Mouse (Mus musculus) heart, adult 2 months (tissue): ENCODE measurements around the gene Cltb. TPM values are rescaled to one million over a fixed set of nuclear protein-coding genes. Genes with fewer than 3 reads are reported as not detected.
"Not testable (repeated sequence)": the region's sequence is repeated elsewhere in the genome, so short reads cannot be mapped to it uniquely, and the experiment has no call there.

Experiments used
- DNase-seq, 2 experiments: peaks; one replicate each; pipeline ENCODE4 v3.0.0; 2021
- H3K27ac ChIP-seq: fragments of 200-600 bp; 2 replicates; pipeline ENCODE4 v1.8.1; 2022
- H3K27me3 ChIP-seq: fragments of 200-500 bp; 2 replicates; pipeline ENCODE4 v1.6.1; 2012; ENCODE audit warnings: mild to moderate bottlenecking, low read length, inconsistent platforms, mixed read lengths; ENCODE audit not compliant: control insufficient read depth, insufficient read depth
- H3K36me3 ChIP-seq: fragments of 200-500 bp; 2 replicates; pipeline ENCODE4 v1.6.1; 2012; ENCODE audit warnings: low read length, inconsistent platforms; ENCODE audit not compliant: control insufficient read depth, insufficient read depth
- H3K4me1 ChIP-seq: fragments of 200-500 bp; 2 replicates; pipeline ENCODE4 v1.6.1; 2011; ENCODE audit warnings: low read length; ENCODE audit not compliant: control insufficient read depth, insufficient read depth
- H3K4me3 ChIP-seq: fragments of 200-600 bp; 2 replicates; pipeline ENCODE4 v1.8.1; 2022
- H3K79me2 ChIP-seq: fragments of 200-500 bp; replicated peaks from 2 replicates; pipeline ENCODE4 v1.6.1; 2012; ENCODE audit warnings: mild to moderate bottlenecking, inconsistent platforms, low read length, moderate library complexity, mixed read lengths; ENCODE audit not compliant: control insufficient read depth, insufficient read depth
- H3K9ac ChIP-seq: fragments of 200-500 bp; 2 replicates; pipeline ENCODE4 v1.6.1; 2012; ENCODE audit warnings: low read depth, mild to moderate bottlenecking, control low read depth, inconsistent platforms, low read length, mixed read lengths
- CTCF ChIP-seq: fragments of 200-600 bp; IDR thresholded peaks from 2 replicates; pipeline ENCODE4 v1.8.1; 2022; ENCODE audit warnings: antibody characterized with exemption, mild to moderate bottlenecking, moderate library complexity
- EP300 ChIP-seq: fragments of 200-500 bp; IDR thresholded peaks from 2 replicates; pipeline ENCODE4 v1.6.1; 2011; ENCODE audit warnings: low read depth, low read length, control low read depth; ENCODE audit not compliant: insufficient read depth
- POLR2A ChIP-seq: fragments of 200-500 bp; IDR thresholded peaks from 2 replicates; pipeline ENCODE4 v1.6.1; 2011; ENCODE audit warnings: mild to moderate bottlenecking, low read depth, low read length, control low read depth; ENCODE audit not compliant: insufficient read depth
- WGBS: fragments of 180-500 bp; shearing (Covaris S2); methylation state at CpG from one replicate; pipeline ENCODE4 v1.1.7; 2018; 5-methylcytosine and 5-hydroxymethylcytosine counted together
- intact Hi-C: fragments of 180-260 bp; cut with DNase I; formaldehyde crosslinking; loops from one replicate; pipeline ENCODE4 v1.15.1; 2025
- polyA plus RNA-seq: library from polyadenylated mRNA; depleted of rRNA; stranded (reverse); fragments of >200 nt; gene quantifications from 2 replicates; pipeline ENCODE4 v1.2.3, GENCODE M21; 2012
- total RNA-seq, 2 experiments: library from RNA; stranded (reverse); gene quantifications; 2 replicates each; pipeline ENCODE4 v1.2.3; 2021

Gene Cltb
- total and polyA plus RNA-seq, 3 experiments: 64.1 to 105 (median 96.6) TPM

GRCm38 (mm10) chr13:54621960-54622521 lies 10.9 kb upstream of the Cltb start:
- H3K9ac ChIP-seq: peak overlapping the region; percentile 90
- DNase-seq: no peak
- H3K79me2 ChIP-seq: peaks cover 11% of the 10 kb centered on the region
- WGBS: under 1% methylated on average over 27 of the region's 27 CpGs
- TF ChIP-seq POLR2A (no peak), CTCF (no peak), EP300 (no peak)
- H3K4me1 ChIP-seq: peaks cover 5% of the 10 kb centered on the region
- H3K36me3 ChIP-seq: no peaks in the 10 kb centered on the region
- no peaks in the 10 kb centered on the region for H3K27me3 ChIP-seq
- H3K4me3 ChIP-seq: peak overlapping the region; percentile 91
- intact Hi-C loops: loop anchor here (1.0 to 5.0 kb wide), 6 partner anchors 32 to 375 kb away; partner anchors contain the start of genes 4833439L19Rik, Arl10, Higd2a and Nop16
- H3K27ac ChIP-seq: peak overlapping the region; percentile 85

DNA sequence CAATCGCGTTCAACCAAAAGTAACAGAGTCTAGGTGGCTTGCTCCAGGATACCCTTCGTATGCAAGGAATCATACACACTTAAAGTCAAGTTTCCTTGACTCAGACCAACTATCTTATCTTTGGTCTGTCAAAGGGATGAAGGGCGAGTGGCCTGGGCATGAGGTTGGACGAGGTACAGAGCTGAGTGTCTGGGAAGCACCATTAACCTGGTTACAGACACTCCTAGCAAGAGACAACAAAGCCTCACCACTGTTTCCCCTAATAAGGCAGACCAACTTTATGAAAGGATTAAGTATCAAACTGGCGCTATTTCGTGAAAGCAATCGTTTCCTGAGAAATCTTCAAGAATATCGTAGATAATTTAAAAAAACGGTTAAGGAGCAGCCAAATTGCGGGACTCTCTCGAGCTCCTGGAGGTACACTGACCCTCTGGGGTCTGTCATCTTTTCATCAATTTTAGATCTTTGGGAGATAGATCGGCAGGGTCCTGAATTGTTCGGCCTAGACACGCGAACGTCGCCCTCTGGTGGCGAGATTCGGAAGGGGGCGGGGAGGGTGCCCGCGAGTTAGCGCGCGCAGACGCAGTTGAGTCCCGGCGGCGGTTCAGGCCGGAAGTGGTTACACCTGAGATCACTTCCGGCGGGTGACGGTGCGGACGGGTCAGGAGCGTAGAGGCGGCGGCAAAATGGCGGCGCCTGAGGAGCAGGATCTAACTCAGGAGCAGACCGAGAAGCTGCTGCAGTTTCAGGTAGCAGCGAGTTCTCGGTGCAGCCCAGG lies 10.2 kb upstream of the Cltb start, which contains the start of gene Faf2:
Gene Faf2, plus strand, starts transcription at position 630 of the 778 bp plus-strand sequence.
- H3K4me1 ChIP-seq: peaks cover 5% of the 10 kb centered on the region
- intact Hi-C loops: loop anchor here (1.0 to 5.0 kb wide), 6 partner anchors 31 to 374 kb away; partner anchors contain the start of genes 4833439L19Rik, Arl10, Higd2a and Nop16
- 9% methylated on average over 44 of the region's 44 CpGs for WGBS
- peak within 1 kb of the TSS; percentile 85 for H3K27ac ChIP-seq
- peaks cover 8% of the 10 kb centered on the region; the same call in 1 of the 2 replicates for H3K79me2 ChIP-seq
- no peaks in the 10 kb centered on the region for H3K36me3 ChIP-seq
- DNase-seq: peak; percentile 97 to 99
- H3K9ac ChIP-seq: peak within 1 kb of the TSS; percentile 90
- H3K27me3 ChIP-seq: no peaks in the 10 kb centered on the region
- peak; percentile 85 for TF ChIP-seq POLR2A
- TF ChIP-seq EP300: peak; percentile 69; the same call in 1 of the 2 replicates
- peak; percentile 100; the same call in 1 of the 2 replicates for TF ChIP-seq CTCF
- H3K4me3 ChIP-seq: peak within 1 kb of the TSS; percentile 91

- no peak overlapping the region for H3K27ac ChIP-seq
- 0 out of 2 replicates have a peak, but pooled peaks cover 2% of the 10 kb centered on the region for H3K4me1 ChIP-seq
- H3K79me2 ChIP-seq: peaks cover 3% of the 10 kb centered on the region; the same call in 1 of the 2 replicates
- no peak overlapping the region for H3K9ac ChIP-seq
- TF ChIP-seq POLR2A: no peak
- TF ChIP-seq CTCF: 0 out of 2 replicates have a peak, but pooled peaks have one; percentile 11
- no peaks in the 10 kb centered on the region for H3K27me3 ChIP-seq
- DNase-seq: no peak
- H3K4me3 ChIP-seq: no peak overlapping the region
- WGBS: 61% methylated on average over 6 of the region's 6 CpGs
- intact Hi-C loops: no loop called here
- no peaks in the 10 kb centered on the region for H3K36me3 ChIP-seq
Measured at GRCm38 (mm10) chr13:54616998-54617397, 5.9 kb upstream of the Cltb start.

- Histone ChIP-seq H3K36me3 (no peaks in the 10 kb centered on the region), H3K9ac (no peak overlapping the region), H3K27me3 (no peaks in the 10 kb centered on the region), H3K79me2 (no peaks in the 10 kb centered on the region), H3K27ac (no peak overlapping the region), H3K4me1 (0 out of 2 replicates have a peak, but pooled peaks cover 2% of the 10 kb centered on the region), H3K4me3 (no peak overlapping the region)
- DNase-seq: no peak
- intact Hi-C loops: no loop called here
- WGBS: 75% methylated on average over 8 of the region's 8 CpGs
- TF ChIP-seq POLR2A: no peak
- TF ChIP-seq CTCF: no peak
- no peak for TF ChIP-seq EP300
Measured at GRCm38 (mm10) chr13:54616307-54616706, 5.2 kb upstream of the Cltb start.

DNA sequence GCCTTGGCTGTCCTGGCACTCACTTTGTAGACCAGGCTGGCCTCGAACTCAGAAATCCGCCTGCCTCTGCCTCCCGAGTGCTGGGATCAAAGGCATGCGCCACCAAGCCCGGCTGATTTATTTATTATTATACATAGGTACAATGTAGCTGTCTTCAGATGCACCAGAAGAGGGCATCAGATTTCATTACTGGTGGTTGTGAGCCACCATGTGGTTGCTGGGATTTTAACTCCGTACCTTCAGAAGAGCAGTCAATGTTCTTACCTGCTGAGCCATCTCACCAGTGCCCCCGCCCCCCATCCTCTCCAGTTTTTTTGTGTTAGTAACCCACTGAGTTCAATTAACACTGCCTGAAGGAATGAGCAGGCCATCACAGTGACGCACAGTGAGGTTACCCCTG lies 2.0 kb upstream of the Cltb start:
- H3K9ac ChIP-seq, H3K4me1 ChIP-seq, DNase-seq, H3K27me3 ChIP-seq, intact Hi-C loops, H3K36me3 ChIP-seq, H3K27ac ChIP-seq, H3K4me3 ChIP-seq, H3K79me2 ChIP-seq: not testable (repeated sequence)
- peak; percentile 55 for TF ChIP-seq CTCF
- WGBS: 79% methylated on average over 8 of the region's 8 CpGs

DNA sequence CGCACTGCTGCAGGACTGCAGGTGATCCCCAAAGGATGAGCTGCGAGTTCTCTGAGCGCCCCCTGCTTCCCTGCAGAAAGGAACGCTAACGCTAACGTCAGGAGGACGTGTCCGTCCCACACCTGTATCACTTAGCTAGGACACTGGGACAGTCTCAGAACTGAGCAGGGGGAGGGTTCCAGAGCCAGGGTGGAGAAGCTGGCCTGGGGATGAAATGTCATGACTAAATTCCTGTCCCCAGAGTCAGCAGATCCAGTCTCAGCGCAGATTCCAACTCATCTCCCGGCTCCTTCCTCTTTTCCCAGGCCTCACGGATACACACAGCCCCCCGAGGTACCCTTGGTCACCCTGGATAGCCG lies 552 bp downstream of the Cltb start:
- Histone ChIP-seq H3K4me1 (peaks cover 4% of the 10 kb centered on the region), H3K27me3 (no peaks in the 10 kb centered on the region), H3K9ac (peak overlapping the region; percentile 94), H3K36me3 (peaks cover 6% of the 10 kb centered on the region), H3K79me2 (no peaks in the 10 kb centered on the region), H3K27ac (peak overlapping the region; percentile 96), H3K4me3 (peak overlapping the region; percentile 86)
- TF ChIP-seq CTCF (no peak), EP300 (no peak), POLR2A (no peak)
- DNase-seq: no peak
- WGBS: 13% methylated on average over 13 of the region's 13 CpGs
- intact Hi-C loops: loop anchor here (2.0 kb wide), 1 partner anchor 20 kb away; the partner anchor contains the start of genes Higd2a and Nop16
